Mouse (Mus musculus): ENCODE measurements around the gene Sorbs1.

The Sorbs1 gene

GRCm38 (mm10) chr19:40437651-40438068 is 75.9 kb downstream of the Sorbs1 start:
- no peak for DNase-seq (ENCODE audit: low spot score in 2 of 2)

DNA sequence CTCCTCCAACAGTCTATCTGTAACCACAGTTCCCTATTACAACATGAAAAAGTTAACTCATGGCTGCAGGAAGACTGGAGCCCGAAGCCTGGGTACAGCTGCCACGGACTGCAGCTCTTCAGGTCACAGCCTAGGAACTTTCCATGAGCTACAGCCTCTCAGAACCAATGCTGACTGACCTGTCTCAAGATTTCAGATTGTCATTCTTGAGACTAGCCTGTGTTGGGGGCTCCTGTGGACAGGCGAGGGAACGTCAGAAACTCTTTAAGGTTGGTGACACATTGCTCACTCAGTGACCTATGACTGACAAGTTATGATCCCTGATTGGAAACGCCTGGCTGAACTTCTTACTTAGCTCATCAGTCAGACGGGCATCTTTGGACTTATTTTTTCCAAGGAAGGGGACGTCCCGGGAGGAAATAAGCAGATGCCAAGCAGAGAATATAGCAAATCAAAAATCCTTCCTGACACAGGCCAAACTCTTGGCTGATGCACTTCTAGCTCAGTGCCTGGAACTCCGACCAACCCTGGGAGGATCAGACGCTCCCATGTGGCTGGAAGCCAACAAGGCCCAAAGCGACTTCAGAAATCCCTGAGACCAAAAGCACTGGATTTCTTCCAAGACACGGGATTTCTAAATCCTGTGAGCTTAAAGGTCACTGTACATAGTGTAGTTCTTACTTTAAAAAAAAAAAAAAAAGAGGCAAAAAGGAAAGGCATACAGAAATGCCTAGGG is 76.9 kb downstream of the Sorbs1 start:
- DNase-seq (ENCODE audit: low spot score in 2 of 2): no peak

- no peak for DNase-seq (ENCODE audit: low spot score in 2 of 2)
Observed at GRCm38 (mm10) chr19:40435797-40436196, 77.8 kb downstream of the Sorbs1 start.

DNA sequence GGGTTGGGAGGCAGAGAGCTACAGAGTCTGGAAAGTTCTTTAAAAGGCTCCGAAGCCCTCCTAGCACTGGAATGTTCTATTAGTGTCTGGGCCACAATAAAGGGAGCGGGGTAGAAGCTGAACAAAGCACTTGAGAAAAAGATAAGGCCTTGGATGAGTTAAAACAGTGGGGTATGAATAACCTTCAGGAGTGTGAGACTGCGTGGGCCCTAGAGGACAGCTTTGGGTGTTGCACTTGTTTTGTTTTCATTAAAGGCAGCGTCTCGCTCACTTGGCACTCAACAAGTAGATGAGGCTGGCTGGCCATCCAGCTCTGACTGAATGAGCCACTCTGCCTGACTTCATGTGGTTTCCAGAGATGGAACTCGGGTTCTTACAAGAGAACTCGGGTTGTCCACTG is 78.5 kb downstream of the Sorbs1 start:
- DNase-seq (ENCODE audit: low spot score in 2 of 2): no peak

DNA sequence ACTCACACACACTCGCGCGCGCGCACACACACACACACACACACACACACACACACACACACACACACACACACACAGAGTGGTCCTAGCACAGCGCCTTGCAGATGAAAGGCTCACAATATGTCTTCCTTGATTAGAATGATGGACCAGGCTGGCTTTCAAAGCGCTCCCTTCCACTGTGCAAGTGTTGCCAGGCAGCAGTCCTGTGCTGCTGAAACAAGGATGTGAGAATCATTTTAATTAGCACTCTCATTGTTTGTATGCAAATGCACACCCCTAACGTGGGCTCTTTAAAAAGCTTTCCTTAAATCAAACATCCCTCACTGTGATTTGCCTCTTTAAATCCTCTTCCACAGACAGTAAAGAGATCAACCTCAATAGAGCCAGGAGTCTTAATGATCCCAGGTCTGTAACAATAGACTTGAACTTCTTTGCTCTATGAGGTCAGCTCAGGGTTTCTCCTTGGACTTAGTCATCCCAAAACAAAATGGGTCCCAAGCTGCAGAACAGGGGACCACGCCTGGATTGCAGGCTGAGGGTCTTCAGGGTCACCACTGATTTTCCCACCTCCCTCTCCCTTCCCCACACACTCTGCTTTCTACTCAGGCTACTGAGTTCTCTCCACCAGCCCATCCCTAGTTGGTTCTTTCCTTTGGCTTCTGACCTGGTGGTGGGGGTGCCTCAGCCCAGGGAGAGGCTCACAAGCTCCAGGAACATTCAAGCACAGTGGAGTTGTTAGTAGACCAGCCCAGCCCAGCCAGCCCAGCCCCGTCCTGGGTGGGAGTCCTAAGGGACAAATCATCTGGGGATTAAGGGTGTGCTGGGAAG is 79.3 kb downstream of the Sorbs1 start:
- DNase-seq (ENCODE audit: low spot score in 2 of 2): peak in 1 of 2 experiments; percentile 41

GRCm38 (mm10) chr19:40433316-40433912 is 80.2 kb downstream of the Sorbs1 start:
- no peak for DNase-seq (ENCODE audit: low spot score in 2 of 2)

- no peak for DNase-seq (ENCODE audit: low spot score in 2 of 2)
Observed at GRCm38 (mm10) chr19:40431969-40432368, 81.6 kb downstream of the Sorbs1 start.

- no peak for DNase-seq (ENCODE audit: low spot score in 2 of 2)
Observed at GRCm38 (mm10) chr19:40429572-40429971, 84.0 kb downstream of the Sorbs1 start.

GRCm38 (mm10) chr19:40429169-40429568 is 84.4 kb downstream of the Sorbs1 start:
- no peak for DNase-seq (ENCODE audit: low spot score in 2 of 2)

DNA sequence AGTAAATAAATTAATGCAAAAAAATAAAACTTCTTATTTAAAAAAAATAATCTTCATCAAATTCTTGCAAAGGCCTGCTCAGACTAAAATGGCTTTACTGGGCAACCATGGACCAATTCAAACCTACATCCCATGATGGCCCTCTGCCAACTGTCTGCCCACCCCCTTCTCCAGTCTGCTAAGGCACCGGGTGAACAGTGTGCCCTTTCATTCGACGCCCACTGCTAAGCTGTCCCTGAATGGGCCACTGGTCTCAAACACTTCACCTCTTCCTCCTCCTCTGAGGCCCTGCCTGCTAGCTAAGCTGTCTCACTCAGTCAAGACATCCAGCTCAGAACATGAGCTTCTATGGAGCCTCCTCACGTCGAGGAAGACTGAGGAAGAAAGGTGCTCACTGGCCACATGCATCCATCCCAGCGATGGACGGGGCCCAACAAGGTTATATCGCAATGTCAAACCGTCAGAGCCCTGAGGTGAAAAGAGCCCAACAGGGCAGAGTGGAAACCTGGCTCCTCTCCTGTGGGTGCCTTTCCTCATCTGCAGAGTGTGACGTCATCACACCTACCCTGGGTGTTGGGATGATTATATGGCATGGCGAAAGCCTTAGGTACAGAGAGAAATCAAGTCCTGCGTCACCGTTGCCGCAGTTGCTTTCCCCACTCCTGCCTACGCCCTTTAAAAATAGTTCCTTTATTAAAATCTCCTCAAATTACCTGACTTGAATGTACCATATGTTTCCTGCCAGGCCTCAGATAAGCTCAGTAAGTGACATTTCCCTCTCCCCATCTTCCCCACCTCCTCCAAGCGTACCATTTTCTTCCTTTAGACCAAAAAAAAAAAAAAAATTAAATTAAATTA is 87.2 kb downstream of the Sorbs1 start:
- DNase-seq (ENCODE audit: low spot score in 2 of 2): peak in 1 of 2 experiments; percentile 41

DNA sequence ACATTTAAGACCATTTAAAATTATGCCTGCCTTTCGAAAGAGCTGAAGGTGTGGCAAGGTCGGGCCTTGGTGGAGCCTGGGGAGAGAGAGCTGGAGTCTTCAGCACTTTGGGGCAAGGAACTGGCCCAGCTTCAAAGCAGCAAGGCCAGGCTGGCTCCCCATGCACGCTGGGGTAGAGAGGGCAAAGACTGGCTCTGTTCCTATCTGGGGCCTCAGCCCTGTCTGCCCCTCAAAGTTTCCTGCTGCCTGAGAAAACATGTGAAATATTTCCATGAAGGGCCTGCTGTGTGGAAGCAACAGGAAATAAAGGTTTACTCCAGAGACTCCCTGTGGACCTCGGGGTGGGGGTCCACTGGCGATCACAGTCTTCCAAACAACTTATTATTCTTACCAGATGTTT is 88.3 kb downstream of the Sorbs1 start:
- DNase-seq (ENCODE audit: low spot score in 2 of 2): no peak

GRCm38 (mm10) chr19:40421037-40421436 is 92.5 kb downstream of the Sorbs1 start:
- no peak for DNase-seq (ENCODE audit: low spot score in 2 of 2)

DNA sequence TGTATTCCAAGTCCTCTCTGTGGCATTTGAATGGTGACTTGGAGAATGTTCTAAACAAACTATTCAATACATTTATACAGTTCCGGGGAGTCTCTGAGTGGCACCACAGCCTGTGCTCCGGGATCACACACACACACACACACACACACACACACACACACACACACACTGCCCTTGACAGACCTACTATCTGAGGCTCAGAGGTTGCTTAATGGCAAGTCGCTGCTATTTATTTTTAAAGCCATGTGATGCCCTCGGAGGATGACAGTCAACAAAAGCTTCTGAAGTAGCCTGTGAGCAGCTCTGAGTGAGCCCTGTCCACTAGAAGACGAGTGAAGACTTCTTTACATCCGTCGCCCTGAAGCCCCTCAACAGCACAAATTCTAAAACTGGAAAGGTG is 94.3 kb downstream of the Sorbs1 start:
- DNase-seq (ENCODE audit: low spot score in 2 of 2): no peak

- no peak for DNase-seq (ENCODE audit: low spot score in 2 of 2)
Observed at GRCm38 (mm10) chr19:40417155-40417821, 96.3 kb downstream of the Sorbs1 start.

DNA sequence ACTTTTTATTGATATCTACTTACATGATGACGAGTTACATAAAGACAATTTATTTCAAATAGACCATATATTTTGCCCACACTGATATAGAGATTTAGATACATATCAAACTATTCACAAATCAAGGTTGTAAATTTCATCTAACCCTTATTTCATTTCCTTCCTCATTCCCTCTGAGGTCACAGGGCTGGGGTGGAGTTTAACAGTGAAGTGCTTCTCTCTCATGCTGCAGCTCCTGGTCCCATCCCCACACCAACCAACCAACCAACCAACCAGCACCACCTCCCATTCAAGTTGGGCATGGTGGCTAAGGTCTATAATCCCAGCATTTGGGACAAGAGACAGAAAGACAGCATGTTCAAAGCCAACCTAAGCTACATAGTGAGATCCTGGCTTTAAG is 97.9 kb downstream of the Sorbs1 start:
- no peak for DNase-seq (ENCODE audit: low spot score in 2 of 2)

GRCm38 (mm10) chr19:40414798-40415475 is 98.6 kb downstream of the Sorbs1 start:
- DNase-seq (ENCODE audit: low spot score in 2 of 2): no peak

DNA sequence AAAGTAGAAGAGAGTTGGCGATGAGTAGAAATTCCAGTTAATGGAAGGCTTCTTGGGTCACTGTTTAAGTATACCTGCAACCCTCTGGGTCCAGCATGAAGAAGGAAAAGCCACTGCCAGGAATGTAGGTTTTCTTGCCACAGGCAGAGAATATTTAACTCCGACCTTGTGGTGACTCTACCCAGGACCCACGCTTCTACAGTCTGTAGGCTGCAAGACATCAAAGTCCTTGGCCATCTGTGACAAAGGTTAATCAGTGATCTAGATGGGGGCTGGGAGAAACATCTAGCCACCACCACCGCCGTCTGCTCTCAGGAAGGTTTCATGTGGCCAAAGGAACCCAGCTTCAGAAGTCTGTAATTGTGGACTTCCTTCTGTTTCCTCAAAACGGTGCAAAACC is 99.2 kb downstream of the Sorbs1 start:
- no peak for DNase-seq (ENCODE audit: low spot score in 2 of 2)

- DNase-seq (ENCODE audit: low spot score in 2 of 2): no peak
Observed at GRCm38 (mm10) chr19:40411379-40411813, 102.2 kb downstream of the Sorbs1 start.

- DNase-seq (ENCODE audit: low spot score in 2 of 2): no peak
Observed at GRCm38 (mm10) chr19:40410511-40410910, 103.1 kb downstream of the Sorbs1 start.

DNA sequence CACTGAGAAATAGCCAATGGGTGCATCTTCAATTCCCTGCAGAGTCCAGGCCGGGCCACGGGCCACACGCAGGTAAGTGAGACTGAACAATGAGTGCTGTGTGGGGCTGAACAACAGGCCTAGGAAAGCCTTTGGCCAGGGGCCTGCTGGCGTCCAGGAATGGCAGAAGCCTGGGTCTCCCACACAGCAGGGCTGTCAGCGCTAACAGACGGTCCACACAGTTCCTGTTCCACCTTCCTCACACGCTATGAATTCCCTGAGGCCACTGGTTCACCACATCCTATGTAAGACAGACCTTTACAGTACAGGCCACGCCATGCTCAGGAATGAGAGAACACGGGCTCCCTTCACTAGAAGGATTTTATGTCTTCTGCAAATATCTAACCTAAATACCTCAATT is 103.5 kb downstream of the Sorbs1 start:
- DNase-seq (ENCODE audit: low spot score in 2 of 2): no peak
